Mouse (Mus musculus) forebrain, embryonic 10.5 days (tissue): Measurements from ENCODE around the gene Klhl29. TPM values are rescaled to one million over a fixed set of nuclear protein-coding genes. Genes with fewer than 3 reads are reported as not detected.

ENCODE experiments used
- DNase-seq: peaks from one replicate; pipeline ENCODE4 v3.0.0-alpha.2; 2017; ENCODE audit warnings: low spot score; ENCODE audit errors: extremely low spot score
- H3K27ac ChIP-seq: fragments of 300-500 bp; sonication (generic); 2 replicates; pipeline ENCODE4 v1.5.1; 2016; ENCODE audit warnings: mild to moderate bottlenecking
- H3K27me3 ChIP-seq: fragments of 300-500 bp; sonication (generic); 2 replicates; pipeline ENCODE4 v1.6.1; 2016; ENCODE audit warnings: mild to moderate bottlenecking; ENCODE audit not compliant: poor library complexity, severe bottlenecking
- H3K36me3 ChIP-seq: fragments of 300-500 bp; sonication (generic); replicated peaks from 2 replicates; pipeline ENCODE4 v1.6.1; 2016; ENCODE audit warnings: mild to moderate bottlenecking, moderate library complexity
- H3K4me1 ChIP-seq: fragments of 300-500 bp; sonication (generic); 2 replicates; pipeline ENCODE4 v1.6.1; 2016
- H3K4me3 ChIP-seq: fragments of 300-500 bp; sonication (generic); 2 replicates; pipeline ENCODE4 v1.5.1; 2016; ENCODE audit warnings: mild to moderate bottlenecking, moderate library complexity
- H3K9me3 ChIP-seq: fragments of 300-500 bp; sonication (generic); 2 replicates; pipeline ENCODE4 v1.6.1; 2016; ENCODE audit warnings: mild to moderate bottlenecking, moderate library complexity
- WGBS: fragments of 180-500 bp; shearing (Covaris S2); methylation state at CpG from one replicate; pipeline ENCODE4 v1.1.7; 2016; 5-methylcytosine and 5-hydroxymethylcytosine counted together
- polyA plus RNA-seq: library from polyadenylated mRNA; unstranded; fragments of >200 nt; fragmentation: Nextera tagmentation; extraction: Ambion mirVana; gene quantifications from 2 replicates; pipeline ENCODE4 v1.2.1, GENCODE M21; 2016

The Klhl29 gene
- polyA plus RNA-seq, 1 experiment from 2014 or later = 1.2 TPM

- Histone ChIP-seq H3K36me3 (peaks cover 91% of the 10 kb centered on the region), H3K27ac (no peak overlapping the region), H3K27me3 (no peaks in the 10 kb centered on the region), H3K4me1 (no peaks in the 10 kb centered on the region), H3K4me3 (no peak overlapping the region), H3K9me3 (no peaks in the 10 kb centered on the region)
- WGBS = 86% methylated on average over 5 of the region's 5 CpGs
- no peak for DNase-seq
Observed at GRCm38 (mm10) chr12:5029035-5029434, 346.4 kb downstream of the Klhl29 start.
